Mouse (Mus musculus) embryo, embryonic 11.5 days (tissue): ENCODE results near the gene Gm37240.

Experiments used
- DNase-seq: peaks from one replicate; pipeline ENCODE4 v3.0.0-alpha.2; 2012; ENCODE audit warnings: low read depth, low spot score

The Gm37240 gene

GRCm38 (mm10) chr3:84841271-84841670 is 1046.0 kb downstream of the Gm37240 start:
- no peak for DNase-seq

- DNase-seq: no peak
Measured at GRCm38 (mm10) chr3:84839499-84839898, 1047.8 kb downstream of the Gm37240 start.

GRCm38 (mm10) chr3:84837984-84838383 is 1049.3 kb downstream of the Gm37240 start:
- DNase-seq: no peak

GRCm38 (mm10) chr3:84836029-84836428 is 1051.3 kb downstream of the Gm37240 start:
- no peak for DNase-seq

- no peak for DNase-seq
Measured at GRCm38 (mm10) chr3:84829366-84829765, 1058.0 kb downstream of the Gm37240 start.

DNA sequence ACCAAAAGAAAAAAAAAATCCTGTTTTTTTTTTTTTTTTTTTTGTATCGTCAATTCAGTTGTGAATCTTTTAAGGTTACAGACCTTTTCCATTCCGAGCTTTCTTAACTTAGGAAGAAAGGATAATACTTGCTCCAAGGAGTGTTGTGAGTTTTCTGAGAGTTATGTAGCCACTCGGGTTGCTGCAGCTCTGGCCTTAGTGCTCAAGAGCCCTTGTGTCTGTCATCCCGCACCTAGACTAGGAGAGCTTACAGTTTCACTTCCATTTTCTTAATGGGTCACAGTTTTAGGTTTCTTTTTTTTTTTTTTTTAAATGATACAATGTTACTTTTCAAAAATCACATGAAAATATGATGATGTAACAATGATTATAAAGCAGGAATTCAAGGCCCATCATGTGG is 1059.7 kb downstream of the Gm37240 start:
- no peak for DNase-seq

- no peak for DNase-seq
Measured at GRCm38 (mm10) chr3:84826938-84827337, 1060.4 kb downstream of the Gm37240 start.

- DNase-seq: no peak
Measured at GRCm38 (mm10) chr3:84826405-84826804, 1060.9 kb downstream of the Gm37240 start.

DNA sequence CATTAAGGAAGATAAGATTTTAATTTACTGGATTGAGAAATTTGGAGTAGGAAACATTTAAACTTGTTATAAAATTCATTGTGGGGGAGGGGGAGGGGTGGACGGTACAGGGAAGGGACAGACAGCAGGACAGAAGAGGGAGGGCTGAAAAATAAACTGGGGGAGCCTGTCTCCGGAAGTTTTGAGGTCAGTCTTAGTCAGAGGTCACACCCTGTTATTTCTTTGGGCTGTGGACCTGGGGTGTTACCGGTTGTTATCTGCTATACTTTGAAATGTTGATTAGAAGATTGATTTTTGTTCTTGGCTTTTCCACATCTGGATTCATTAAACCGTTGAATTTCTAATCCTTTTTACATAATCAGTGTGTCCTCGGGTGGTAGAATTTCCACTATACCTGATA is 1061.3 kb downstream of the Gm37240 start:
- DNase-seq: no peak

- DNase-seq: no peak
Measured at GRCm38 (mm10) chr3:84820654-84821201, 1066.6 kb downstream of the Gm37240 start.

GRCm38 (mm10) chr3:84816951-84817350 is 1070.4 kb downstream of the Gm37240 start:
- DNase-seq: no peak

GRCm38 (mm10) chr3:84815461-84815860 is 1071.9 kb downstream of the Gm37240 start:
- DNase-seq: no peak

- no peak for DNase-seq
Measured at GRCm38 (mm10) chr3:84814762-84815381, 1072.4 kb downstream of the Gm37240 start, which contains the start of gene Fbxw7. Gene Fbxw7 (plus strand): TSS chr3:84815268.

DNA sequence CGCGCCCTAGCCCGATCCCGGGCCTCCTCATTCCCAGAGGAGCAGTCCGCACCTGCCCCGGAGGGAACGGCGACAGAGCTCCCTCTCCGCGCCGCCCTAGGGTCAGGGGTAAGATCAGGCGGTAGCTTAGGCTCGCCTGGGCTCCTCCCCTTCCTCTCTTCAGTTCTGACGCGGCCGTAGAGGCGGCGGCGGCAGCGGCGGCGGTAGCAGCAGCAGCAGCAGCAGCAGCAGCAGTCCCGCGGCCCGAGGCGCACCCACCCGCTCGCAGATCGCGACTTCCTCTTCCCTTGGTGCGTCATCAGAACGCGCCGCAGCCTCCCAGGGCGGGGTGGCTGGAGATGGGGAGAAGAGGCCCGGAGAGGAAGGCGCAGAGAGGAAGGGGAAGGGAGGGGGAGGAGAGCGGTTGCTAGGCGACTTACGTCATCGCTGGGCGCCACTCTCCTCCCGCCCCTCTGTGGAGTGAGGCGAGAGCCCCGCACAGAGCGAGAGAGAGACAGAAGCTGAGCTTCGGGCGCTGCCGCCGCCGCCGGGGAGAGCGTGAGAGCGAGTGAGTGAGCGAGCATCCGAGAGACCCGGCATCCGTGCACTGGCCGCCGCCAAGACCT is 1073.1 kb downstream of the Gm37240 start:
- DNase-seq: peak; percentile 100

DNA sequence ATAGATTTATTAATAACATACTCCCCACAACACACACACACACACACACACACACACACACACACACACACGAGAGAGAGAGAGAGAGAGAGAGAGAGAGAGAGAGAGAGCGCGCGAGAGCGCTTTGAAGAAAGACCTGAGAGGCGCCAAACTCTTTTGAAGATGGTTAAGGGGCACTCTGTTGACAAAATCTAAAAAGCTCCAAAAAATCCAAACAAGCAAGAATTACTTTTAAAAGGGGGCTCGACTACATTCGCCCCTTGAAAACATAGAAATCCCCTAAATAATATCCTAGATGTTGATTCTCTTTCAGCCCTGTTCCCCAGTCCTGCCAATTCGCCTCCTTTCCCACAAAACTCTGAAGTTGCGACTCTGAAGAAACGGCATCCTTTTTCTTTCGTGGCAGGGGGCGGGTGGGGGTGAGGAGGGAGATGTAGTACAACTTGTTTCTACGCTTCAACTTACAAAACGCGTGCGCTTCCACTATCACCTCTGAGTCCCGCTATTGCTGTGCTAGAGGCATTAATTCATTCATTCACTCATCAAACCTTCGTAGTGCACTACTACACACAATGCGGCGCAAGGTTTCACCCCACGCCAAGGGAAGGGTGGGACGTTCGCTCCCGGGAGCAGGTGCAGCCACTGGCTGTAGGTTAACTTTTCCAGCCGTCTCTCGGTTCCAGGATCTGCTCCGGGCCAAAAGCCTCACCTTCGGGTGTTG is 1073.7 kb downstream of the Gm37240 start:
- no peak for DNase-seq

DNA sequence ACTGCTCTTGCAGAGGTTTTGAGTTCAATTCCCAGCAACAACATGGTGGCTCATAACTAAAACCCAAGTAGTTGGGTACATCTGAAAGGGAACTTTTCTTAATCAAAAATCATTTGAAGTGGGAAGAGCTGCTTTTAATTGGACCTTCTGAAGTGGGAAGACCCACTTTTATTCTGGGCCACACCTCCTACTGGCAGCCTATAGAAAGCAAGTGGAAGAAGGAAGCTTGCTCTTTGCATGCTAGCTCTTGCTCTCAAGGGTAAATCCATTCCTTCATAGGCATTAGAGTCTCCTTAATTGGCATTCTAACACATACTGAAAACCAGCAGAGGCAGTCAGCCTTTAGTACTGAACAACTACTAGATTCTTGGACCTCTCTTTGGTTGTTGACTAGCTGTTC is 1076.5 kb downstream of the Gm37240 start:
- DNase-seq: no peak

DNA sequence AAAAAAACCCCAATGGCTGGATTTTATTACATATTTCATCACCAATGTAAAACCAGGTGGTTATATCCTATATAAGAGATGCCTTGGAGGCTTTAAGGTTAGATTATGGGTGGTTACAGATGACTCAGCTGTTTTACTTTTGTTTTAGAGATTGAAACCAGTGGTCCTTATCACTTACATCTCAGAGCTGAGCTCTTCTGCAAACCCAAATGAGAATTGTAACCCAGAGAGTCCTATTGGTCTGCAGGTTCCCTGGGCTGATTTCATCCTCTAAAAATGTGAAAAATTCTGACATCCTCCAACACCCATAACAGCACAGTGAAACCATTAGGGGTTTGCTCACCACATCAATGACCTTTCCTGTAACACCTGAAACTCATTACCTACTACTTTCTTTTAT is 1078.4 kb downstream of the Gm37240 start:
- DNase-seq: no peak

- DNase-seq: no peak
Measured at GRCm38 (mm10) chr3:84807826-84808225, 1079.5 kb downstream of the Gm37240 start.

DNA sequence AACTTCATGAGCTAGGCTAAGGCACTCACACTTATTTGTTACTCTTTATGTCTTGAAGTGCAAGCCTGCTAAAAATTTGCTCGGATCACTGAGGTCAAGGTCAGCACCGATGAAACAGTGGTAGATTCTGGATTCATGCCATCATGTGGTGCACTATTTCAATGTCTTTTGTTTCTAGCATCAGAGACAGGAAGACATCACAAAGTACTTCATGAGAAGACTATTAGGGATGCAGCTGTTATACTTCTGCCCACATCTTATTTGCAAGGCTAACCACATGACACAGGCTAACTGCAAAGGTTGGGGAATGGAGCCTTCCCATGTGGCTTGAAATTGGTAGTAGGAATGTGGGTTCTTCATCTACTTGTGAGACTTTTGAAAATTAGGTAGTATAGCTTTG is 1081.1 kb downstream of the Gm37240 start:
- DNase-seq: no peak

DNA sequence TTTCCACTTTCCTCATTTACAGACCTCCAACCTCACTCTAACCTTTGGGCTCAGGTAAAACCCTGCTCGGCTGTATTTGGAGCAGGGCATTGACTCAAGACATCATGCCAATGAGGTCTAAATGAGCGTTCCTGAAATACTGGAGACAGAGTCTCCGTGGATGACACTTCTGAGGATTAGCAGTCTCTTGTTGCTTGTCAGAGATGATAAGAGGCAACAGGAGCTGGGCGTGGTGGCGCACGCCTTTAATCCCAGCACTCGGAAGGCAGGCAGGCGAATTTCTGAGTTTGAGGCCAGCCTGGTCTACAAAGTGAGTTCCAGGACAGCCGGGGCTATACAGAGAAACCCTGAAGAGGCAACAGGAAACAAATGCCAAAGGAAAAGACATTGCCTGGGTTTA is 1083.3 kb downstream of the Gm37240 start:
- no peak for DNase-seq

DNA sequence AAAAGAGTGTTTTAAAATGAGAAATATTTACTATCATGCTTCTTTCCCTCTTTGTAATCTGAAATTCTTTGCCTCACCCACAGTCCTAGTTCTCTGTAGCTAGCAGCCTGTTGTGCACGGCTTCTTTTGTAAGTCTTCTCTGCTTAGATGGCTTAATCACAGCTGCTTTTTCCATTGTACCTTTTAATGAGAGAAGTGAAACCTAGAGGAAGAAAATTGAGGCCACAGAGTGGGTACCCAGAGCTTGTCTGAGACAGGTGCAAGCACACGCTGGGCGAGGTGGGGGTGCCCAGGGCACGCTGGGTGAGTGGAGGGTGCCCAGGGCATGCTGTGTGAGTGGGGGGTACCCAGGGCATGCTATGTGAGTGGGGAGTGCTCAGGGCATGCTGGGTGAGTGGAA is 1099.4 kb downstream of the Gm37240 start:
- DNase-seq: no peak

GRCm38 (mm10) chr3:84776084-84776483 is 1111.2 kb downstream of the Gm37240 start:
- no peak for DNase-seq

DNA sequence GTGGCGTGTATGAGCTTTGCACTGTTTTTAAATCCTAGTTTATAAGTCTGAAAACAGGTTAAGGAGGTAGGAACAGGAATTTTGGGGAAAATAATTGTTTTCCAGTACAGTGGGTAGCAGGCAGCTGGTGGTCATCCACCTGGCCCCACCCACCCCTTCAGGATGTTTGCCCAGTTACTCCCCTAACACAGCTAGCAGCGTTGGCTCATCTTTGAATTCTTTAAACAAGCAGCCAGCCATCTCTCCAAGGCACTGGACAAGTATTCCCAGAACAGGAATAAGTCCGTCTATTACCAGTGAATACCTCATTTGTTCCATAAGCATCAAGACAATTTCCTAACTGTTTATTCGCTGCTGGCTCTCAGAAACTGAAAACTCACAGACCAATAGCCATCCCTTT is 1111.7 kb downstream of the Gm37240 start:
- no peak for DNase-seq
